35 mouse cellular contexts compared by ENCODE assay signal in the genomic region with DNA sequence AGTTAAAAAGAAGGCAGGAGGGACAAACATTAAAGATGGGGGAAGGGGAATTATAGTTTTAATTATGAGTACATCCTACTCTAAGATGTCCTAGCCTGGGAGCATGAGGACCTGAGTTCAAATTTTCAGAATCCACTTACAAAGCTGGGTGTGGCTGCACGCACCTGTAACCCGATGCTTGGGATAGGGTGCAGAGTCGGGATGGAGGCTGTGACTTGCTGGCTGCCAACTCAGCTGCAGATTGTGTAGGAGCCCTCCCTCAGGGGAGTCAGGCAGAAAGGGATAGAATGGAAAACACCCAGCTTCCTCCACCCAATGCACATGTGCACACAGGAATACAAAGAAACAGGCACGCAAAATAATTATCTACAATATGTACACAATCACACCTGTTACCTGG. TPM values are rescaled to one million over a fixed set of nuclear protein-coding genes. Genes with fewer than 3 reads are reported as not detected.
"Had no signal": no experiment of that assay in that cellular context is flagged by ENCODE, and none has a peak within 500 bp of the region (broad histone marks: within the 10 kb centered on the region; RNA-seq: fewer than 3 reads in every experiment).

No protein-coding gene starts in this region.

- H3K4me3 ChIP-seq: heart, embryonic 12.5 days; heart, embryonic 13.5 days; heart, embryonic 15.5 days; hindbrain, embryonic 10.5 days; hindbrain, embryonic 12.5 days; hindbrain, embryonic 13.5 days; hindbrain, embryonic 15.5 days; intestine, embryonic 15.5 days; kidney, embryonic 15.5 days; layer of hippocampus, adult 2 months; left cerebral cortex, adult 2 months had no signal

- H3K9ac ChIP-seq: heart, embryonic 12.5 days; heart, embryonic 13.5 days; heart, embryonic 15.5 days; hindbrain, embryonic 12.5 days; hindbrain, embryonic 13.5 days; hindbrain, embryonic 14.5 days; hindbrain, embryonic 15.5 days; intestine, embryonic 15.5 days; kidney, embryonic 15.5 days had no signal

- DNase-seq: heart, postnatal 10 days; heart, postnatal 14 days; heart, postnatal 36 days; heart, postnatal 4 days; kidney, adult 11 months; kidney, adult 18-20 months; kidney, adult 2 months; kidney, adult 8-10 months; kidney, adult 9 months; kidney, postnatal 10 days; kidney, postnatal 14 days; kidney, postnatal 25 days; kidney, postnatal 36 days; kidney, postnatal 4 days; layer of hippocampus, adult 9-11 months; layer of hippocampus, postnatal 36 days had no signal

- H3K9me3 ChIP-seq: heart, embryonic 12.5 days; heart, embryonic 13.5 days; heart, embryonic 15.5 days; hindbrain, embryonic 10.5 days; hindbrain, embryonic 12.5 days; hindbrain, embryonic 13.5 days; hindbrain, embryonic 15.5 days; intestine, embryonic 15.5 days; kidney, embryonic 15.5 days had no signal

- H3K27ac ChIP-seq: heart, embryonic 13.5 days; heart, embryonic 15.5 days; hindbrain, embryonic 10.5 days; hindbrain, embryonic 12.5 days; hindbrain, embryonic 13.5 days; hindbrain, embryonic 14.5 days; hindbrain, embryonic 15.5 days; hindbrain, postnatal 0 days; intestine, embryonic 15.5 days; kidney, embryonic 15.5 days; kidney, postnatal 0 days; layer of hippocampus, adult 2 months; left cerebral cortex, adult 2 months had no signal

- ATAC-seq: hindbrain, embryonic 16.5 days; hindbrain, postnatal 0 days; inflammation-experienced regulatory T-cells, adult 6 months; intestine, embryonic 15.5 days; intestine, embryonic 16.5 days; intestine, postnatal 0 days had no signal

- H3K4me2 ChIP-seq: heart, embryonic 11.5 days; heart, embryonic 12.5 days; heart, embryonic 13.5 days; heart, embryonic 15.5 days; hindbrain, embryonic 12.5 days; hindbrain, embryonic 13.5 days; hindbrain, embryonic 14.5 days; hindbrain, embryonic 15.5 days; intestine, embryonic 15.5 days; kidney, embryonic 15.5 days had no signal

- H3K36me3 ChIP-seq: heart, embryonic 12.5 days; heart, embryonic 13.5 days; heart, embryonic 15.5 days; hindbrain, embryonic 10.5 days; hindbrain, embryonic 12.5 days; hindbrain, embryonic 13.5 days; hindbrain, embryonic 15.5 days; intestine, embryonic 15.5 days; kidney, embryonic 15.5 days had no signal

RNA-seq across cellular contexts. Expression of gene Ccdc92b, which starts 6.0 kb away (rescaled TPM):
- polyA plus RNA-seq: inflammation-experienced regulatory T-cells, adult 6 months had no signal
